Comparison of ENCODE assay signal across 9 mouse cellular contexts in the genomic region with DNA sequence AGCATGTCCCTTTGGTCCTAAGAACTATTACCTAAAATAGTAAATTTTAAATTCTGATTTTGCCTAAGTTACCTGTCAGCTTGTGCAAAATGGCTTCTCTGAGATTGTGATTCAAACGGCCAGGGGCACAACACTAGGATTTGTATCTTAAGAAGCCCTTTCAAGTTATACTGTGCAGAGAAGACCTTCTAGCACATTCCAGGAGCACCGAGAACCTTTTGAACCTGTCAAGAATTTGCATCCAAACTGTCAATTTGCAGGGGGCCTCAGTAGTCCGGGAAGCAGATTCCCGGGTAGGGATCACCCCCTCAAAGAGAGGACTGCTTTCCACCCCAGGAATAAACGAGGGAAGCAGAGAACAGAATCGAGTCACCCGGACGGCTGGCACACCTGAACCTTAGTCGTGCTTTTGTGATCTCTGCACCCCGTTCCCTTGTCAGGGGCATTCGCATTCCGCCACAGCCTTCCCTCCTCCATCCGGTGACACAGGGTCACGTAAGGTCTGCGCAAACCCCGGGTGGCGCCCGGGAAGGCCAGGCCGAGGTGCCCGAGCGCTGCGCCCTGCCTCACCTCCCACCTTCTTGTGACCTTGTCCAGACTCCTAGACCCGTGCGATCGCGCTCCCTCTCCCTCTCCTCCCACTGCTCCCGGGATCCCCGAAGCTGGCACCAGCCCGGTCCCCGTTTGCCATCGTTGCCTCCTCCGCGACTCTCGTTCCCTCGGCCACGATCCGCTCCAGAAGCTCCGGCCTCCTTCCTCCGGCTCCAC. TPM values are rescaled to one million over a fixed set of nuclear protein-coding genes. Genes with fewer than 3 reads are reported as not detected.
DNase-seq lines count a peak whose midpoint lies in the region; ATAC-seq lines count a peak whose summit lies in the region.
"Had no signal": no experiment of that assay in that cellular context is flagged by ENCODE, and none has a peak within 500 bp of the region (broad histone marks: within the 10 kb centered on the region; RNA-seq: fewer than 3 reads in every experiment).

No protein-coding gene starts in this region.

- peaks cover 3% of the 10 kb centered on the region for H3K36me3 ChIP-seq in heart, embryonic 15.5 days
- H3K36me3 ChIP-seq in limb, embryonic 15.5 days, result peaks cover 3% of the 10 kb centered on the region

- H3K4me1 ChIP-seq in heart, embryonic 15.5 days (replicated peaks), result peaks cover 14% of the 10 kb centered on the region; the same call in 1 of the 2 replicates
- peaks cover 5% of the 10 kb centered on the region; the same call in 1 of the 2 replicates for H3K4me1 ChIP-seq in limb, embryonic 15.5 days

- H3K27me3 ChIP-seq in heart, embryonic 15.5 days, result no peaks in the 10 kb centered on the region
- H3K27me3 ChIP-seq in limb, embryonic 15.5 days, result no peaks in the 10 kb centered on the region

- peak; percentile 19 for ATAC-seq in heart, embryonic 15.5 days (replicated peaks; ENCODE audit: insufficient number of reproducible peaks, insufficient read depth, low FRiP score, low read depth)
- peak; percentile 20 for ATAC-seq in limb, embryonic 15.5 days (ENCODE audit: insufficient number of reproducible peaks, low FRiP score, low TSS enrichment, low read depth)

- peak overlapping the region; percentile 89 for H3K4me3 ChIP-seq in heart, embryonic 15.5 days
- H3K4me3 ChIP-seq in limb, embryonic 15.5 days, result peak overlapping the region; percentile 63

- no peaks in the 10 kb centered on the region for H3K9me3 ChIP-seq in heart, embryonic 15.5 days (replicated peaks)
- H3K9me3 ChIP-seq in limb, embryonic 15.5 days, result no peaks in the 10 kb centered on the region

- peak overlapping the region; percentile 81 for H3K9ac ChIP-seq in heart, embryonic 15.5 days
- H3K9ac ChIP-seq in limb, embryonic 15.5 days, result peak overlapping the region; percentile 66

- H3K27ac ChIP-seq in heart, embryonic 15.5 days, result peak overlapping the region; percentile 99
- H3K27ac ChIP-seq in limb, embryonic 15.5 days, result peak overlapping the region; percentile 98

- H3K4me2 ChIP-seq in heart, embryonic 15.5 days, result peak overlapping the region; percentile 75
- H3K4me2 ChIP-seq in limb, embryonic 15.5 days, result peak overlapping the region; percentile 71

- peak; percentile 68 for DNase-seq in adrenal gland, postnatal 10 days
- DNase-seq in adrenal gland, adult 18-20 months (ENCODE audit: low spot score in 2 of 2), result no peak
- DNase-seq in thymus, postnatal 14 days, result peak; percentile 59
- no peak for DNase-seq in thymus, adult 18-20 months
- peak; percentile 14 to 18 for DNase-seq in monocyte, adult 2 months (ENCODE audit: low read depth in 1 of 2, low spot score in 2 of 2)
- no peak for DNase-seq in gastrocnemius, adult 18-20 months (ENCODE audit: low spot score)

- under 1% methylated on average over 39 of the region's 39 CpGs for WGBS in heart, embryonic 15.5 days
- under 1% methylated on average over 37 of the region's 39 CpGs for WGBS in limb, embryonic 15.5 days

RNA-seq across cellular contexts. Expression of a gene that starts 1.3 kb away (rescaled TPM):
- total RNA-seq in adrenal gland, postnatal 10 days (2021), result 100 to 1,000 TPM; 111 to 113 TPM
- total RNA-seq in adrenal gland, adult 18-20 months (2021), result 100 to 1,000 TPM in 1 of 2 experiments, 10 to 100 TPM in 1; 89.4 to 116 TPM
- 206 and 251 TPM in 2 replicates for polyA plus RNA-seq in heart, embryonic 15.5 days (2015; fragmentation: Nextera tagmentation; extraction: Ambion mirVana)
- polyA plus RNA-seq in limb, embryonic 15.5 days (2015; fragmentation: Nextera tagmentation; extraction: Ambion mirVana), result 333 and 347 TPM in 2 replicates
- total RNA-seq in gastrocnemius, adult 18-20 months (2021), result 10 to 100 TPM; 82.9 to 95.7 TPM

RNA-seq across cellular contexts. Expression of a gene that starts 17.6 kb away (rescaled TPM):
- 1 to 10 TPM in 1 of 2 experiments, under 1 TPM in 1; 0.63 to 1.3 TPM for total RNA-seq in adrenal gland, postnatal 10 days (2021)
- under 1 TPM; 0.70 to 0.93 TPM for total RNA-seq in adrenal gland, adult 18-20 months (2021)
- polyA plus RNA-seq in heart, embryonic 15.5 days (2015; fragmentation: Nextera tagmentation; extraction: Ambion mirVana), result 0.23 TPM in 1 of 2 replicates, not detected in the other
- polyA plus RNA-seq in limb, embryonic 15.5 days (2015; fragmentation: Nextera tagmentation; extraction: Ambion mirVana), result 0.35 and 0.46 TPM in 2 replicates
- total RNA-seq in gastrocnemius, adult 18-20 months (2021), result under 1 TPM in 1 of 2 experiments, not detected in 1; 0.17 TPM

RNA-seq across cellular contexts. Expression of a gene that starts 41.3 kb away (rescaled TPM):
- total RNA-seq in adrenal gland, postnatal 10 days (2021), result 1 to 10 TPM; 3.0 to 3.4 TPM
- 1 to 10 TPM; 1.8 to 2.1 TPM for total RNA-seq in adrenal gland, adult 18-20 months (2021)
- 1.2 and 2.0 TPM in 2 replicates for polyA plus RNA-seq in heart, embryonic 15.5 days (2015; fragmentation: Nextera tagmentation; extraction: Ambion mirVana)
- polyA plus RNA-seq in limb, embryonic 15.5 days (2015; fragmentation: Nextera tagmentation; extraction: Ambion mirVana), result 0.51 and 0.92 TPM in 2 replicates
- 1 to 10 TPM in 1 of 2 experiments, under 1 TPM in 1; 0.64 to 1.8 TPM for total RNA-seq in gastrocnemius, adult 18-20 months (2021)
- total RNA-seq: hematopoietic stem cell, adult 5-6 weeks had no signal

RNA-seq across cellular contexts. Expression of a gene that starts 59.3 kb away (rescaled TPM):
- 10 to 100 TPM; 16.2 to 27.8 TPM for total RNA-seq in adrenal gland, postnatal 10 days (2021)
- under 1 TPM; 0.61 to 0.70 TPM for total RNA-seq in adrenal gland, adult 18-20 months (2021)
- polyA plus RNA-seq in heart, embryonic 15.5 days (2015; fragmentation: Nextera tagmentation; extraction: Ambion mirVana), result not detected in 2 replicates
- not detected in 2 replicates for polyA plus RNA-seq in limb, embryonic 15.5 days (2015; fragmentation: Nextera tagmentation; extraction: Ambion mirVana)
- not detected for total RNA-seq in gastrocnemius, adult 18-20 months (2021)
- total RNA-seq: hematopoietic stem cell, adult 5-6 weeks had no signal

Comparison
In these comparisons a context has a peak if more than half of its experiments do, and no peak if none do; other contexts are left out.
1. DNase-seq: peak in adrenal gland, postnatal 10 days (single experiment), thymus, postnatal 14 days (single experiment) and monocyte, adult 2 months (2 of 2); none in adrenal gland, adult 18-20 months (0 of 2), thymus, adult 18-20 months (0 of 2) and gastrocnemius, adult 18-20 months (single experiment).